Mouse (Mus musculus) left cerebral cortex, adult 2 months (tissue): ENCODE results near the gene Tmem97. TPM values are rescaled to one million over a fixed set of nuclear protein-coding genes. Genes with fewer than 3 reads are reported as not detected.
"Not testable (repeated sequence)": the region's sequence is repeated elsewhere in the genome, so short reads cannot be mapped to it uniquely, and the experiment has no call there.

Source experiments
- DNase-seq, 2 experiments: peaks; one replicate each; pipeline ENCODE4 v3.0.0; 2021 to 2022; ENCODE audit warnings: low spot score in 2 of 2, mixed read lengths in 1 of 2; ENCODE audit errors: extremely low spot score in 1 of 2
- H3K27ac ChIP-seq: fragments of 200-600 bp; 2 replicates; pipeline ENCODE4 v1.8.1; 2022
- H3K4me3 ChIP-seq: fragments of 200-600 bp; 2 replicates; pipeline ENCODE4 v1.8.1; 2022
- CTCF ChIP-seq: fragments of 200-600 bp; IDR thresholded peaks from 2 replicates; pipeline ENCODE4 v1.8.1; 2022; ENCODE audit warnings: antibody characterized with exemption, mild to moderate bottlenecking, moderate library complexity
- intact Hi-C: fragments of 180-260 bp; cut with DNase I; formaldehyde crosslinking; loops from one replicate; pipeline ENCODE4 v1.15.1; 2025
- total RNA-seq, 2 experiments: library from RNA; stranded (reverse); gene quantifications; 2 replicates each; pipeline ENCODE4 v1.2.3; 2021

The Tmem97 gene
- total RNA-seq, 2 experiments from 2014 or later = 17.2 to 19.3 TPM

- no peak for DNase-seq
- intact Hi-C loops = no loop called here
- no peak for TF ChIP-seq CTCF
- Histone ChIP-seq H3K27ac (no peak overlapping the region), H3K4me3 (no peak overlapping the region)
Observed at GRCm38 (mm10) chr11:78545181-78545580, 5.4 kb downstream of the Tmem97 start.

- Histone ChIP-seq H3K4me3 (no peak overlapping the region), H3K27ac (no peak overlapping the region)
- intact Hi-C loops = no loop called here
- TF ChIP-seq CTCF = peak; percentile 28; the same call in 1 of the 2 replicates
- no peak for DNase-seq
Observed at GRCm38 (mm10) chr11:78544449-78545111, 6.0 kb downstream of the Tmem97 start.

- Histone ChIP-seq H3K27ac (no peak overlapping the region), H3K4me3 (no peak overlapping the region)
- no peak for TF ChIP-seq CTCF
- intact Hi-C loops = no loop called here
- no peak for DNase-seq
Observed at GRCm38 (mm10) chr11:78540358-78540757, 10.2 kb downstream of the Tmem97 start.

GRCm38 (mm10) chr11:78536690-78537084 is 13.9 kb downstream of the Tmem97 start:
- Histone ChIP-seq H3K27ac (peak overlapping the region; percentile 93), H3K4me3 (peak overlapping the region; percentile 96)
- DNase-seq = no peak
- intact Hi-C loops = loop anchor here (2.0 kb wide), 1 partner anchor 24 kb away; the partner anchor contains the start of genes Poldip2 and Tmem199
- TF ChIP-seq CTCF = no peak

GRCm38 (mm10) chr11:78536080-78536689 is 14.4 kb downstream of the Tmem97 start, which contains the start of the genes Tnfaip1 and Ift20:
TSS of gene Tnfaip1 (minus strand) at chr11:78536332.
TSS of gene Ift20 (plus strand) at chr11:78536361.
- DNase-seq = peak; percentile 95 to 97
- H3K4me3 ChIP-seq = peak within 1 kb of the TSS; percentile 96
- intact Hi-C loops = loop anchor here (2.0 kb wide), 1 partner anchor 23 kb away; the partner anchor contains the start of genes Poldip2 and Tmem199
- peak within 1 kb of the TSS; percentile 93 for H3K27ac ChIP-seq
- TF ChIP-seq CTCF = no peak; the same call in 1 of the 2 replicates

- no peak for TF ChIP-seq CTCF
- DNase-seq = no peak
- intact Hi-C loops = loop anchor here (2.0 kb wide), 1 partner anchor 23 kb away; the partner anchor contains the start of genes Poldip2 and Tmem199
- Histone ChIP-seq H3K4me3 (peak overlapping the region; percentile 96), H3K27ac (peak overlapping the region; percentile 84)
Observed at GRCm38 (mm10) chr11:78535376-78536079, 15.0 kb downstream of the Tmem97 start.

GRCm38 (mm10) chr11:78534516-78534915 is 16.1 kb downstream of the Tmem97 start:
- DNase-seq = no peak
- Histone ChIP-seq H3K4me3 (peak overlapping the region; percentile 96; the same call in 1 of the 2 replicates), H3K27ac (no peak overlapping the region; the same call in 1 of the 2 replicates)
- TF ChIP-seq CTCF = no peak; the same call in none of the 2 replicates
- intact Hi-C loops = no loop called here

GRCm38 (mm10) chr11:78531515-78531914 is 19.1 kb downstream of the Tmem97 start:
- H3K4me3 ChIP-seq, DNase-seq, intact Hi-C loops, H3K27ac ChIP-seq: not testable (repeated sequence)

- intact Hi-C loops = no loop called here
- no peak for DNase-seq
- TF ChIP-seq CTCF = no peak
- Histone ChIP-seq H3K4me3 (no peak overlapping the region), H3K27ac (no peak overlapping the region)
Observed at GRCm38 (mm10) chr11:78531046-78531445, 19.5 kb downstream of the Tmem97 start.

GRCm38 (mm10) chr11:78530001-78530400 is 20.6 kb downstream of the Tmem97 start:
- 0 out of 2 replicates have a peak overlapping the region, but pooled peaks have one; percentile 15 for H3K27ac ChIP-seq

GRCm38 (mm10) chr11:78528714-78529113 is 21.9 kb downstream of the Tmem97 start:
- H3K4me3 ChIP-seq = no peak overlapping the region
- no peak for TF ChIP-seq CTCF
- no peak overlapping the region for H3K27ac ChIP-seq
- intact Hi-C loops = no loop called here
- no peak for DNase-seq

More at GRCm38 (mm10) chr11:78530001-78530400, 20.6 kb downstream of the Tmem97 start:
- no peak for DNase-seq
- H3K4me3 ChIP-seq = no peak overlapping the region
- intact Hi-C loops = no loop called here
- no peak for TF ChIP-seq CTCF

GRCm38 (mm10) chr11:78524838-78525237 is 25.7 kb downstream of the Tmem97 start:
- no peak for TF ChIP-seq CTCF
- intact Hi-C loops = no loop called here
- no peak overlapping the region; the same call in 1 of the 2 replicates for H3K27ac ChIP-seq
- DNase-seq = no peak
- H3K4me3 ChIP-seq = no peak overlapping the region
